Mouse (Mus musculus): ENCODE measurements around the gene Itprid2. TPM values are rescaled to one million over a fixed set of nuclear protein-coding genes. Genes with fewer than 3 reads are reported as not detected.

Itprid2 gene
- polyA plus RNA-seq, 2 experiments: 1.7 to 3.6 TPM

DNA sequence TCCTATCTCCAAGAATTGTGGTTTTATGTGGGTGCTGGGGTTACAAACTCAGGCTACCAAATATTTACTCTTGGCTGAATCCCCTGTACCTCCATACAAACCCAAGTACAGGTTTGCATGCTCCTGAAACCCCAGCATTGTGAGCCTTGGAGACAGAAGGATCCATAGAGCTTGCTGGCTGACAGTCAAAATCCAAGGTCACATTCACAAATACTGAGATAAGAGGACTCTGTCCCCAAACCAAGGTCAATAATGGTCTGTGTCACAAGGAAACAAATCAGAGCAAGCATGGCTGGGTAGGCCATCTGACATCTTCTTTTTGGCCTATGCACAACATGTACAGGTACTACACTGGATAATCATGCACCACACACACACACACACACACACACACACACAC is 82.7 kb downstream of the Itprid2 start:
- H3K36me3 ChIP-seq (replicated peaks; ENCODE audit: control insufficient read depth, insufficient read depth, low read depth): no peaks in the 10 kb centered on the region
- no peaks in the 10 kb centered on the region for H3K4me1 ChIP-seq (replicated peaks; ENCODE audit: control insufficient read depth in 2 of 2, insufficient read depth in 2 of 2, low read length in 1 of 2)
- DNase-seq (ENCODE audit: low read depth in 3 of 3, low spot score in 3 of 3) (no peak), ATAC-seq (ENCODE audit: insufficient read depth) (no peak)
- H3K9me3 ChIP-seq (ENCODE audit: control insufficient read depth, low read length): no peaks in the 10 kb centered on the region
- H3K27ac ChIP-seq: no peak overlapping the region
- no peak overlapping the region for H3K9ac ChIP-seq (replicated peaks)
- TF ChIP-seq EP300 (IDR thresholded peaks at IDR 0.05; ENCODE audit: low read depth) (no peak), CTCF (IDR thresholded peaks at IDR 0.05; ENCODE audit: low read depth) (no peak)
- no peak overlapping the region for H3K4me2 ChIP-seq (ENCODE audit: low read depth)
- no peak overlapping the region for H3K4me3 ChIP-seq (ENCODE audit: insufficient read depth in 1 of 2, low read depth in 2 of 2, low read length in 2 of 2)
- no peaks in the 10 kb centered on the region for H3K27me3 ChIP-seq (ENCODE audit: control insufficient read depth, insufficient read depth, low read length)

DNA sequence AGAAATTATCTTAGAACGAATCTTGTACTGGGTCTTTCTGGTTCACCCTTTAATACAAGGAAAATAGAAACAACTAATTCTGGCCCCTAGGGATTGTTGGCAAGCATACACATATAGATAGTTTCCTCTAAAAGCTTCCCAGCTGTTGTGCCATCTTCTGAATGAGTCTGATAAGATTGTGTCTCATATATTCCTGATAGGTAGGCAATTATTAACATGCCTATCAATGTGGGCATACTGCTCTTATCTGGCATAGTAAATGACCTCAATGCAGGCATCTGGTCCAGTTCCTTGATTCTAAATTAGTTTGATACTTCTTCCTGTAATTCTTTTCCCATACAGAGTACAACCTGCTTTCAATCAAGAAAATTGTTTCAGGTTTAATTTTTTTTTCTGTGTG is 87.3 kb downstream of the Itprid2 start:
- ATAC-seq (ENCODE audit: insufficient read depth) (peak; percentile 23; the same call in 1 of the 2 replicates), DNase-seq (ENCODE audit: low read depth in 3 of 3, low spot score in 3 of 3) (no peak)
- H3K4me3 ChIP-seq (ENCODE audit: insufficient read depth in 1 of 2, low read depth in 2 of 2, low read length in 2 of 2): no peak overlapping the region
- 38% methylated on average over 1 of the region's 1 CpGs for WGBS (ENCODE audit: insufficient replicate concordance)
- no peak for TF ChIP-seq EP300 (IDR thresholded peaks at IDR 0.05; ENCODE audit: low read depth)
- TF ChIP-seq CTCF (IDR thresholded peaks at IDR 0.05; ENCODE audit: low read depth): no peak
- H3K4me2 ChIP-seq (ENCODE audit: low read depth): no peak overlapping the region
- H3K27me3 ChIP-seq (ENCODE audit: control insufficient read depth, insufficient read depth, low read length): no peaks in the 10 kb centered on the region
- H3K4me1 ChIP-seq (replicated peaks; ENCODE audit: control insufficient read depth in 2 of 2, insufficient read depth in 2 of 2, low read length in 1 of 2): no peaks in the 10 kb centered on the region
- H3K36me3 ChIP-seq (replicated peaks; ENCODE audit: control insufficient read depth, insufficient read depth, low read depth): no peaks in the 10 kb centered on the region
- H3K9ac ChIP-seq (replicated peaks): no peak overlapping the region
- H3K27ac ChIP-seq: no peak overlapping the region
- H3K9me3 ChIP-seq (ENCODE audit: control insufficient read depth, low read length): no peaks in the 10 kb centered on the region

Other genes with a start within 250 kb of the Itprid2 start
- 0.01 and 0.06 TPM in 2 replicates for gene Neurod1, start 178.6 kb upstream of the Itprid2 start, polyA plus RNA-seq (2012; rRNA removed)
- not detected in 2 replicates for gene Neurod1, start 178.6 kb upstream of the Itprid2 start, polyA plus RNA-seq (2014; fragmentation: Nextera tagmentation; extraction: Ambion mirVana)
- 0.75 and 1.2 TPM in 2 replicates for gene Cerkl, start 178.6 kb upstream of the Itprid2 start, polyA plus RNA-seq (2012; rRNA removed)
- 1.5 and 5.0 TPM in 2 replicates for gene Cerkl, start 178.6 kb upstream of the Itprid2 start, polyA plus RNA-seq (2014; fragmentation: Nextera tagmentation; extraction: Ambion mirVana)
- not detected in 2 replicates for gene Ppp1r1c, start 72.4 kb downstream of the Itprid2 start, polyA plus RNA-seq (2012; rRNA removed)
- gene Ppp1r1c, start 72.4 kb downstream of the Itprid2 start, polyA plus RNA-seq (2014; fragmentation: Nextera tagmentation; extraction: Ambion mirVana): not detected in 2 replicates

Measured in liver, embryonic 14.5 days (tissue).